Mouse (Mus musculus) hindbrain, embryonic 14.5 days (tissue): ENCODE data around the gene Sppl3. TPM values are rescaled to one million over a fixed set of nuclear protein-coding genes. Genes with fewer than 3 reads are reported as not detected.

Source experiments
- ATAC-seq: fragments of 200-750 bp; cut with Nextera tagmentation; 2 replicates; pipeline ENCODE4 v1.8.0; 2017; ENCODE audit warnings: moderate number of reproducible peaks, mild to moderate bottlenecking, moderate TSS enrichment, moderate library complexity; ENCODE audit not compliant: low FRiP score
- DNase-seq: peaks from one replicate; pipeline ENCODE4 v3.0.0-alpha.2; 2015; ENCODE audit warnings: low spot score
- H3K27ac ChIP-seq: fragments of 300-500 bp; sonication (generic); 2 replicates; pipeline ENCODE4 v1.5.1; 2014; ENCODE audit warnings: mild to moderate bottlenecking, moderate library complexity
- H3K27me3 ChIP-seq: fragments of 300-500 bp; sonication (generic); 2 replicates; pipeline ENCODE4 v1.6.1; 2014; ENCODE audit warnings: mild to moderate bottlenecking, low read length, mixed read lengths; ENCODE audit not compliant: control insufficient read depth, insufficient read depth
- H3K36me3 ChIP-seq: fragments of 300-500 bp; sonication (generic); replicated peaks from 2 replicates; pipeline ENCODE4 v1.6.1; 2014; ENCODE audit not compliant: control insufficient read depth, insufficient read depth
- H3K4me1 ChIP-seq: fragments of 300-500 bp; sonication (generic); replicated peaks from 2 replicates; pipeline ENCODE4 v1.6.1; 2014; ENCODE audit warnings: antibody characterized with exemption, low read length, mixed read lengths; ENCODE audit not compliant: control insufficient read depth, insufficient read depth
- H3K4me2 ChIP-seq: fragments of 300-500 bp; sonication (generic); replicated peaks from 2 replicates; pipeline ENCODE4 v1.6.1; 2014; ENCODE audit warnings: mild to moderate bottlenecking, moderate library complexity
- H3K4me3 ChIP-seq: fragments of 300-500 bp; sonication (generic); replicated peaks from 2 replicates; pipeline ENCODE4 v1.5.1; 2014; ENCODE audit warnings: mild to moderate bottlenecking, low read length
- H3K9ac ChIP-seq: fragments of 300-500 bp; sonication (generic); 2 replicates; pipeline ENCODE4 v1.6.1; 2014
- H3K9me3 ChIP-seq: fragments of 300-500 bp; sonication (generic); 2 replicates; pipeline ENCODE4 v1.6.1; 2016; ENCODE audit warnings: low read length; ENCODE audit not compliant: control insufficient read depth
- WGBS: fragments of 180-500 bp; shearing (Covaris S2); extraction: QIAGEN DNeasy Blood & Tissue Kit; methylation state at CpG from one replicate; pipeline ENCODE4 v1.1.7; 2014; 5-methylcytosine and 5-hydroxymethylcytosine counted together
- polyA plus RNA-seq: library from polyadenylated mRNA; unstranded; fragments of >200 nt; fragmentation: Nextera tagmentation; extraction: Ambion mirVana; gene quantifications from 2 replicates; pipeline ENCODE4 v1.2.1, GENCODE M21; 2014

The Sppl3 gene
- polyA plus RNA-seq, 1 experiment from 2014 or later = 30.1 TPM

DNA sequence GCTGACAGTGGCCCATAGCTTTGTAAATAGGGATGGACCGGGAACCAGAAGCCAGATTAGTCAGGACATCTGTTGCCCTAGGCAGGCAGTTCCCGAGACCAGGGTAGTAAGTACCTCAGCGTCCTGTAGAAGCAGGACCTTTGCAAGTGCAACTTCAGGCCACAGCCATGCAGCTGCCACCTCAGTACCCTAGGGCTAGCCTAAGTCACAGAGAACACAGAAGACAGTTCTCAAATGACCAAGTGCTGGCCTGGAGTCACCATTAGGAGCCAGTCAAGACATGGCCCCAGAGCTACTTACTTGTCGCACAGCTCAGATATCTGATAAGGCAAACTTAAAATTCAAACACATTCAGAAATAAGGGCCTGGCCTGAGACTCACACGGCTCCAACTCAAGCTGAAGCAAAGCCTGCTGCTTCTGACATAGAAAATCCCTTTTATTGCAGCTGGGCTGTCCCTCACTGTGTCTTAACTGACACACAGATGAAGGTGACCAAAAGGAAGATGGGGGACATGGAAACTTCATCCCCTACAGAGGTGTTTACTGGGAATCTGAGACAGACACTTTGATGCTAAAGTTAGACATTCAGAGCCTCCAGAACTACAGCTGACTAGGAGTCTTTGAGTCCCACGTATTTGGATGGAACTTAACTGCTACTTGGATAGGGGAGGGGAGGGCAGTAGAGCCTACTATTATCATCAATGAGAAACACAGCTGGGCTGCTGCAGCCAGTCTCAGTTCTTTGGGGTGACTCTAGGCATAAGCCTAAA lies 135.2 kb downstream of the Sppl3 start:
- H3K4me2 ChIP-seq = no peak overlapping the region
- H3K27me3 ChIP-seq = no peaks in the 10 kb centered on the region
- H3K4me1 ChIP-seq = no peaks in the 10 kb centered on the region
- DNase-seq = no peak
- peaks cover 70% of the 10 kb centered on the region for H3K36me3 ChIP-seq
- H3K27ac ChIP-seq = no peak overlapping the region
- H3K4me3 ChIP-seq = no peak overlapping the region
- no peaks in the 10 kb centered on the region for H3K9me3 ChIP-seq
- WGBS = 85% methylated on average over 6 of the region's 6 CpGs
- ATAC-seq = no peak
- H3K9ac ChIP-seq = no peak overlapping the region

DNA sequence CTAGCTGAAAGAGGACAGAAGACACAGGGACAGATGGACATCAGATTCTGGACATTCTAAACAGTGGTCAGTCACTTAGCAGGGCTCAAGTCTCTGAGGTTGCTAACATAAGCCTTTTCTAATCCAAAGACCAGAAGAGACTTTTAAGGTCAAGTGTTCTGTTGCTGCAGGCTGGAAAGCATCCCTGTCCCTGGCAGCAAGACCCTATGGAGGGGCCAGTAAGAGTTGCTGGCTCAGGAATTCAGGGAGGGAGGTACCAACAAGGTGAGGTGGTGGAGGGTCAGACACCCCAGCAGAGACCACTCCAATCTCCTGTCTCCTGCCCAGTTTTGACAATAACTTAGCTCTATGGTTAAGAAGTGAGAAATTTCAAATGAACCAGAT lies 135.8 kb downstream of the Sppl3 start:
- Histone ChIP-seq H3K9me3 (no peaks in the 10 kb centered on the region), H3K27ac (no peak overlapping the region), H3K4me1 (no peaks in the 10 kb centered on the region), H3K36me3 (peaks cover 72% of the 10 kb centered on the region), H3K4me3 (no peak overlapping the region), H3K9ac (no peak overlapping the region), H3K4me2 (no peak overlapping the region), H3K27me3 (no peaks in the 10 kb centered on the region)
- DNase-seq (no peak), ATAC-seq (no peak)

DNA sequence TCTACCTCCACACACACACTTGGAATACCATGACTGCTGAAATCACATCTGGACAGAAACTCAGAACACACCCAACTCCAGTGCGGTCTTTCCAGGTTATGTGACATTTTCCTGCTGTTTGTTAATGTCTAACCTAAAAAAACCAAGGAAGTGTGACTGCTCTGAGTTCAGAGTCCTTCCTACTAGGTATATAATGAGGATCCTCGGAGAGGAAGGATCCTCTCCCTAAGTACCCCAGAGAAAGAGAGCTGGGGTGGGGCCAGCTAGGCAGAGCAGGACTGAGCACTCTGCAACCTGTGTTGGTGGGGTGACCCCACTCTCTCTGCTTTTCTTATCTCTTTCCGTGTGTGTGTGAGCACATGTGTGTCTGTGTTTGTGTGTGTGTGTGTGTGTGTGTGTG lies 136.5 kb downstream of the Sppl3 start:
- Histone ChIP-seq H3K4me1 (no peaks in the 10 kb centered on the region), H3K4me2 (no peak overlapping the region), H3K27me3 (no peaks in the 10 kb centered on the region), H3K27ac (no peak overlapping the region), H3K4me3 (no peak overlapping the region), H3K9ac (no peak overlapping the region), H3K9me3 (no peaks in the 10 kb centered on the region), H3K36me3 (peaks cover 72% of the 10 kb centered on the region)
- DNase-seq (no peak), ATAC-seq (no peak)
- 97% methylated on average over 3 of the region's 3 CpGs for WGBS

GRCm38 (mm10) chr5:115148378-115148777 lies 137.4 kb downstream of the Sppl3 start:
- Histone ChIP-seq H3K9me3 (no peaks in the 10 kb centered on the region), H3K27me3 (no peaks in the 10 kb centered on the region), H3K4me2 (no peak overlapping the region), H3K27ac (no peak overlapping the region), H3K4me1 (no peaks in the 10 kb centered on the region), H3K36me3 (peaks cover 72% of the 10 kb centered on the region), H3K4me3 (no peak overlapping the region), H3K9ac (no peak overlapping the region)
- 95% methylated on average over 8 of the region's 8 CpGs for WGBS
- ATAC-seq = no peak
- DNase-seq = no peak

Other genes with a start within 250 kb of the Sppl3 start
- gene Ankrd13a, start 236.5 kb upstream of the Sppl3 start, polyA plus RNA-seq = 45.5 and 48.9 TPM in 2 replicates
- 44.3 and 45.1 TPM in 2 replicates for gene Git2, start 235.6 kb upstream of the Sppl3 start, polyA plus RNA-seq
- gene 1500011B03Rik, start 187.7 kb upstream of the Sppl3 start, polyA plus RNA-seq = 290 and 308 TPM in 2 replicates
- not detected in 2 replicates for gene 4930519G04Rik, start 157.5 kb upstream of the Sppl3 start, polyA plus RNA-seq
- 2.6 and 3.0 TPM in 2 replicates for gene Gm9936, start 152.5 kb upstream of the Sppl3 start, polyA plus RNA-seq
- 3.7 and 5.0 TPM in 2 replicates for gene Oasl2, start 114.2 kb upstream of the Sppl3 start, polyA plus RNA-seq
- gene Oasl1, start 87.9 kb upstream of the Sppl3 start, polyA plus RNA-seq = 0.13 and 0.25 TPM in 2 replicates
- 126 and 135 TPM in 2 replicates for gene 2210016L21Rik, start 69.0 kb upstream of the Sppl3 start, polyA plus RNA-seq
- gene Hnf1a, start 40.0 kb upstream of the Sppl3 start, polyA plus RNA-seq = 0.07 TPM in 1 of 2 replicates, not detected in the other
- gene Gm10401, start 87.2 kb downstream of the Sppl3 start, polyA plus RNA-seq = 49.1 and 53.0 TPM in 2 replicates
- 11.1 and 12.5 TPM in 2 replicates for gene Acads, start 108.2 kb downstream of the Sppl3 start, polyA plus RNA-seq
- gene Unc119b, start 123.8 kb downstream of the Sppl3 start, polyA plus RNA-seq = 31.2 and 39.0 TPM in 2 replicates
- gene Mlec, start 147.0 kb downstream of the Sppl3 start, polyA plus RNA-seq = 21.0 and 26.4 TPM in 2 replicates
- gene Cabp1, start 183.2 kb downstream of the Sppl3 start, polyA plus RNA-seq = 17.7 and 22.8 TPM in 2 replicates
- gene Pop5, start 224.7 kb downstream of the Sppl3 start, polyA plus RNA-seq = 107 and 114 TPM in 2 replicates